Mouse (Mus musculus) midbrain, embryonic 16.5 days (tissue): ENCODE results near the gene Eif4g3. TPM values are rescaled to one million over a fixed set of nuclear protein-coding genes. Genes with fewer than 3 reads are reported as not detected.
"Not testable (repeated sequence)": the region's sequence is repeated elsewhere in the genome, so short reads cannot be mapped to it uniquely, and the experiment has no call there.

ENCODE experiments used
- ATAC-seq: fragments of 200-750 bp; cut with Nextera tagmentation; 2 replicates; pipeline ENCODE4 v1.8.0; 2017; ENCODE audit warnings: moderate TSS enrichment
- H3K27ac ChIP-seq: fragments of 300-500 bp; sonication (generic); 2 replicates; pipeline ENCODE4 v1.5.1; 2014; ENCODE audit warnings: mild to moderate bottlenecking, low read length, mixed read lengths
- H3K27me3 ChIP-seq: fragments of 300-500 bp; sonication (generic); 2 replicates; pipeline ENCODE4 v1.6.1; 2014; ENCODE audit warnings: low read depth, low read length, mixed read lengths; ENCODE audit not compliant: control insufficient read depth, insufficient read depth
- H3K36me3 ChIP-seq: fragments of 300-500 bp; sonication (generic); 2 replicates; pipeline ENCODE4 v1.6.1; 2014; ENCODE audit warnings: mild to moderate bottlenecking, low read length, moderate library complexity, mixed read lengths; ENCODE audit not compliant: control insufficient read depth, insufficient read depth
- H3K4me1 ChIP-seq: fragments of 300-500 bp; sonication (generic); 2 replicates; pipeline ENCODE4 v1.6.1; 2014; ENCODE audit warnings: mild to moderate bottlenecking, low read length, mixed read lengths; ENCODE audit not compliant: control insufficient read depth, insufficient read depth
- H3K4me2 ChIP-seq: fragments of 300-500 bp; sonication (generic); 2 replicates; pipeline ENCODE4 v1.6.1; 2014; ENCODE audit warnings: mild to moderate bottlenecking, low read length, mixed read lengths
- H3K4me3 ChIP-seq: fragments of 300-500 bp; sonication (generic); 2 replicates; pipeline ENCODE4 v1.5.1; 2014; ENCODE audit warnings: low read depth, mild to moderate bottlenecking, low read length, moderate library complexity, mixed read lengths
- H3K9ac ChIP-seq: fragments of 300-500 bp; sonication (generic); 2 replicates; pipeline ENCODE4 v1.6.1; 2014; ENCODE audit warnings: low read depth, low read length, mixed read lengths
- H3K9me3 ChIP-seq: fragments of 300-500 bp; sonication (generic); replicated peaks from 2 replicates; pipeline ENCODE4 v1.6.1; 2014; ENCODE audit warnings: mild to moderate bottlenecking, low read length, mixed read lengths; ENCODE audit not compliant: control insufficient read depth, poor library complexity, severe bottlenecking
- WGBS: fragments of 180-500 bp; shearing (Covaris S2); extraction: QIAGEN DNeasy Blood & Tissue Kit; methylation state at CpG from one replicate; pipeline ENCODE4 v1.1.7; 2014; 5-methylcytosine and 5-hydroxymethylcytosine counted together
- polyA plus RNA-seq: library from polyadenylated mRNA; unstranded; fragments of >200 nt; fragmentation: Nextera tagmentation; extraction: Ambion mirVana; gene quantifications from 2 replicates; pipeline ENCODE4 v1.2.1, GENCODE M21; 2015

Eif4g3 gene
- polyA plus RNA-seq, 1 experiment from 2014 or later: 48.7 TPM

GRCm38 (mm10) chr4:137960757-137961156 lies 32.1 kb upstream of the Eif4g3 start:
- H3K9me3 ChIP-seq: no peaks in the 10 kb centered on the region
- H3K27ac ChIP-seq: no peak overlapping the region
- no peak for ATAC-seq
- H3K36me3 ChIP-seq: peaks cover 30% of the 10 kb centered on the region
- H3K9ac ChIP-seq: no peak overlapping the region
- H3K4me2 ChIP-seq: no peak overlapping the region
- H3K27me3 ChIP-seq: no peaks in the 10 kb centered on the region
- no peaks in the 10 kb centered on the region for H3K4me1 ChIP-seq
- H3K4me3 ChIP-seq: no peak overlapping the region
- WGBS: 85% methylated on average over 11 of the region's 11 CpGs

GRCm38 (mm10) chr4:137962643-137963350 lies 30.0 kb upstream of the Eif4g3 start:
- WGBS: 86% methylated on average over 19 of the region's 20 CpGs
- Histone ChIP-seq H3K9me3 (no peaks in the 10 kb centered on the region), H3K27ac (no peak overlapping the region), H3K27me3 (no peaks in the 10 kb centered on the region), H3K36me3 (peaks cover 22% of the 10 kb centered on the region), H3K4me2 (no peak overlapping the region), H3K4me1 (no peaks in the 10 kb centered on the region), H3K9ac (no peak overlapping the region), H3K4me3 (no peak overlapping the region)
- ATAC-seq: no peak

- no peak for ATAC-seq
- Histone ChIP-seq H3K9ac (no peak overlapping the region), H3K4me1 (no peaks in the 10 kb centered on the region), H3K36me3 (peaks cover 18% of the 10 kb centered on the region), H3K9me3 (no peaks in the 10 kb centered on the region), H3K4me2 (no peak overlapping the region), H3K27ac (no peak overlapping the region), H3K4me3 (no peak overlapping the region), H3K27me3 (no peaks in the 10 kb centered on the region)
- 89% methylated on average over 6 of the region's 6 CpGs for WGBS
These were observed 29.4 kb upstream of the Eif4g3 start for GRCm38 (mm10) chr4:137963431-137963830.

GRCm38 (mm10) chr4:137963881-137964584 lies 28.8 kb upstream of the Eif4g3 start:
- Histone ChIP-seq H3K4me2 (no peak overlapping the region), H3K9me3 (no peaks in the 10 kb centered on the region), H3K4me1 (no peaks in the 10 kb centered on the region), H3K27me3 (no peaks in the 10 kb centered on the region), H3K9ac (no peak overlapping the region), H3K4me3 (no peak overlapping the region), H3K36me3 (peaks cover 13% of the 10 kb centered on the region), H3K27ac (no peak overlapping the region)
- peak; percentile 50; the same call in 1 of the 2 replicates for ATAC-seq
- whole genome bisulfite sequencing: 66% methylated on average over 9 of the region's 9 CpGs

GRCm38 (mm10) chr4:137964585-137964930 lies 28.3 kb upstream of the Eif4g3 start:
- no peak overlapping the region for H3K9ac ChIP-seq
- H3K4me1 ChIP-seq: no peaks in the 10 kb centered on the region
- H3K9me3 ChIP-seq: no peaks in the 10 kb centered on the region
- H3K36me3 ChIP-seq: peaks cover 8% of the 10 kb centered on the region
- whole genome bisulfite sequencing: 94% methylated on average over 9 of the region's 11 CpGs
- no peak overlapping the region for H3K4me3 ChIP-seq
- no peaks in the 10 kb centered on the region for H3K27me3 ChIP-seq
- no peak for ATAC-seq
- H3K27ac ChIP-seq: no peak overlapping the region
- H3K4me2 ChIP-seq: no peak overlapping the region

GRCm38 (mm10) chr4:137968203-137968602 lies 24.6 kb upstream of the Eif4g3 start:
- H3K27me3 ChIP-seq: no peaks in the 10 kb centered on the region
- no peaks in the 10 kb centered on the region for H3K9me3 ChIP-seq
- ATAC-seq: peak; percentile 38; the same call in 1 of the 2 replicates
- 7% methylated on average over 9 of the region's 9 CpGs for WGBS
- no peaks in the 10 kb centered on the region for H3K4me1 ChIP-seq
- no peak overlapping the region for H3K27ac ChIP-seq
- no peaks in the 10 kb centered on the region; the same call in 1 of the 2 replicates for H3K36me3 ChIP-seq
- H3K4me2 ChIP-seq: no peak overlapping the region
- H3K4me3 ChIP-seq: no peak overlapping the region
- H3K9ac ChIP-seq: no peak overlapping the region

- not testable (repeated sequence) for H3K4me3 ChIP-seq, H3K4me1 ChIP-seq, H3K27ac ChIP-seq, H3K4me2 ChIP-seq, H3K9me3 ChIP-seq, H3K27me3 ChIP-seq, H3K36me3 ChIP-seq, H3K9ac ChIP-seq
- no CpG with 5 or more reads among the region's 11 CpGs for WGBS
- peak; percentile 52 for ATAC-seq
These were observed 22.1 kb upstream of the Eif4g3 start for GRCm38 (mm10) chr4:137970623-137971199.

- no CpG with 5 or more reads among the region's 11 CpGs for WGBS
- peak; percentile 58; the same call in 1 of the 2 replicates for ATAC-seq
These were observed 17.9 kb upstream of the Eif4g3 start for GRCm38 (mm10) chr4:137974856-137975432.

More at GRCm38 (mm10) chr4:137974856-137975432, 17.9 kb upstream of the Eif4g3 start:
- not testable (repeated sequence) for H3K9ac ChIP-seq, H3K36me3 ChIP-seq, H3K27me3 ChIP-seq, H3K9me3 ChIP-seq, H3K4me3 ChIP-seq, H3K27ac ChIP-seq, H3K4me1 ChIP-seq, H3K4me2 ChIP-seq
